Mouse (Mus musculus) lung, adult 2 months (tissue): ENCODE measurements around the gene Ccdc149.

Source experiments
- CTCF ChIP-seq: fragments of 200-500 bp; IDR thresholded peaks from 2 replicates; pipeline ENCODE4 v1.5.1; 2011; ENCODE audit warnings: mild to moderate bottlenecking, low read length, control low read depth; ENCODE audit not compliant: insufficient read depth
- POLR2A ChIP-seq: fragments of 200-500 bp; IDR thresholded peaks from 2 replicates; pipeline ENCODE4 v1.6.1; 2011; ENCODE audit warnings: low read depth, mild to moderate bottlenecking, control low read depth, low read length, borderline replicate concordance; ENCODE audit errors: extremely low read depth

GRCm38 (mm10) chr5:52491496-52491895 is 20.2 kb upstream of the Ccdc149 start:
- no peak for TF ChIP-seq CTCF
- TF ChIP-seq POLR2A, result no peak
